Mouse (Mus musculus) kidney, postnatal 0 days (tissue): ENCODE results near the gene Mok. TPM values are rescaled to one million over a fixed set of nuclear protein-coding genes. Genes with fewer than 3 reads are reported as not detected.

Experiments
- ATAC-seq: fragments of 200-750 bp; cut with Nextera tagmentation; replicated peaks from 2 replicates; pipeline ENCODE4 v1.8.0; 2017; ENCODE audit warnings: low read depth, moderate number of reproducible peaks, moderate TSS enrichment, moderate library complexity; ENCODE audit not compliant: low FRiP score
- DNase-seq: peaks from one replicate; pipeline ENCODE4 v3.0.0-alpha.2; 2016; ENCODE audit warnings: low spot score
- H3K27ac ChIP-seq: fragments of 300-500 bp; sonication (generic); 2 replicates; pipeline ENCODE4 v1.5.1; 2014; ENCODE audit warnings: mild to moderate bottlenecking
- H3K27me3 ChIP-seq: fragments of 300-500 bp; sonication (generic); 2 replicates; pipeline ENCODE4 v1.6.1; 2014; ENCODE audit warnings: low read length, mixed read lengths; ENCODE audit not compliant: insufficient read depth
- H3K36me3 ChIP-seq: fragments of 300-500 bp; sonication (generic); 2 replicates; pipeline ENCODE4 v1.6.1; 2014; ENCODE audit warnings: low read length, mixed read lengths; ENCODE audit not compliant: insufficient read depth
- H3K4me1 ChIP-seq: fragments of 300-500 bp; sonication (generic); replicated peaks from 2 replicates; pipeline ENCODE4 v1.6.1; 2014; ENCODE audit warnings: antibody characterized with exemption, low read length, mixed read lengths; ENCODE audit not compliant: insufficient read depth
- H3K4me2 ChIP-seq: fragments of 300-500 bp; sonication (generic); 2 replicates; pipeline ENCODE4 v1.6.1; 2014; ENCODE audit warnings: mild to moderate bottlenecking, low read length, moderate library complexity, mixed read lengths
- H3K4me3 ChIP-seq: fragments of 300-500 bp; sonication (generic); replicated peaks from 2 replicates; pipeline ENCODE4 v1.5.1; 2014; ENCODE audit warnings: low read depth, low read length
- H3K9ac ChIP-seq: fragments of 300-500 bp; sonication (generic); 2 replicates; pipeline ENCODE4 v1.6.1; 2014; ENCODE audit warnings: low read depth, low read length
- H3K9me3 ChIP-seq: fragments of 300-500 bp; sonication (generic); replicated peaks from 2 replicates; pipeline ENCODE4 v1.6.1; 2016; ENCODE audit warnings: low read length, inconsistent platforms, mixed read lengths
- CTCF ChIP-seq: IDR thresholded peaks from 2 replicates; pipeline ENCODE4 v1.5.1; 2016; ENCODE audit warnings: antibody characterized with exemption, low read depth, mild to moderate bottlenecking, moderate library complexity
- WGBS: fragments of 180-500 bp; shearing (Covaris S2); extraction: QIAGEN DNeasy Blood & Tissue Kit; methylation state at CpG from one replicate; pipeline ENCODE4 v1.1.7; 2014; 5-methylcytosine and 5-hydroxymethylcytosine counted together
- polyA plus RNA-seq: library from polyadenylated mRNA; unstranded; fragments of >200 nt; fragmentation: Nextera tagmentation; extraction: Ambion mirVana; gene quantifications from 2 replicates; pipeline ENCODE4 v1.2.1, GENCODE M21; 2015

Mok gene
- polyA plus RNA-seq, 1 experiment from 2014 or later, result 9.6 TPM

DNA sequence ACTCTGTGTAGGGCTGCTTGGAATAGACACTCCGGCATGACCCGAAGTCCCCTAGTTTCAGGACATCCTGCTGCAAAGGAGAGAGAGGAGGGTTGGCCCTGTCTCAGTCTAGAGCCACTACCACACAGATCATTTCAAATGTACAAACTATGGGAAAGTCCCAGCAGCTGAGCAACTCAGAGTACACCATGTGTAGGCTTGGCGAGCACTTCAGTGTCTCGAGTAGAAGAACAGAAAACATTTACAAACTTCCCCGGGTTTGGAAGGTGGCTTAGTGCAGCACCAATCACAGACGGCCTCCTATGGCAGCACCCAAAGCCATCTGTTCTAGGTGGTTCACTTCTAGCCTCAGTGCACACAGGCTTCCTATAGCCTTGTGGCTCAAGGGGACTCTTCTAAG, 27.1 kb downstream of the Mok start:
- no peak overlapping the region for H3K4me2 ChIP-seq
- H3K4me3 ChIP-seq, result no peak overlapping the region
- no peaks in the 10 kb centered on the region for H3K27me3 ChIP-seq
- TF ChIP-seq CTCF, result no peak
- H3K27ac ChIP-seq, result no peak overlapping the region
- DNase-seq (no peak), ATAC-seq (no peak)
- 96% methylated on average over 6 of the region's 6 CpGs for WGBS
- H3K9me3 ChIP-seq, result no peaks in the 10 kb centered on the region
- H3K9ac ChIP-seq, result no peak overlapping the region
- H3K36me3 ChIP-seq, result peaks cover 6% of the 10 kb centered on the region; the same call in 1 of the 2 replicates
- no peaks in the 10 kb centered on the region for H3K4me1 ChIP-seq

DNA sequence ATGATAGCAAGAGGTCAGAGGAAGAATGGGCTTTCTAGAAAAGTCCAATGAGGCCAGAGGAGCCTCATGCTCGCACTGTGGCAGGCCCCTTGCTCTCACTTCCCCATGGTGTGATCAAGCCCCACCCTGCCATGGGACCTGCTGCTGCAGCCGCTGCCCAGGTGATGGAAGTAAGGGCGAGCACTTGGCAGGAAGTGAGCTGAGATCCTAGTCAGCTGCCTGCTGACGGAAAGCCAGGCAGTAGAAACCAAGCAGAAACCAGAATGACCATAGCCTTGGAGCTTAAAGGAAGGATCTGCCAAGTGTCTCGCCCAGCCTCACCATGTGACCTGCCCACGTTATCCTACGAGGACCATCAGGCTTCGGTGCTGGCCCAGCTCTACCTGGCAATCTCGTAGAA, 27.6 kb downstream of the Mok start:
- H3K36me3 ChIP-seq, result peaks cover 6% of the 10 kb centered on the region; the same call in 1 of the 2 replicates
- H3K27me3 ChIP-seq, result no peaks in the 10 kb centered on the region
- no peak overlapping the region for H3K27ac ChIP-seq
- H3K4me1 ChIP-seq, result no peaks in the 10 kb centered on the region
- no peak overlapping the region for H3K4me3 ChIP-seq
- ATAC-seq (no peak), DNase-seq (no peak)
- H3K9me3 ChIP-seq, result no peaks in the 10 kb centered on the region
- no peak overlapping the region for H3K4me2 ChIP-seq
- WGBS, result 87% methylated on average over 9 of the region's 9 CpGs
- H3K9ac ChIP-seq, result no peak overlapping the region
- TF ChIP-seq CTCF, result no peak

DNA sequence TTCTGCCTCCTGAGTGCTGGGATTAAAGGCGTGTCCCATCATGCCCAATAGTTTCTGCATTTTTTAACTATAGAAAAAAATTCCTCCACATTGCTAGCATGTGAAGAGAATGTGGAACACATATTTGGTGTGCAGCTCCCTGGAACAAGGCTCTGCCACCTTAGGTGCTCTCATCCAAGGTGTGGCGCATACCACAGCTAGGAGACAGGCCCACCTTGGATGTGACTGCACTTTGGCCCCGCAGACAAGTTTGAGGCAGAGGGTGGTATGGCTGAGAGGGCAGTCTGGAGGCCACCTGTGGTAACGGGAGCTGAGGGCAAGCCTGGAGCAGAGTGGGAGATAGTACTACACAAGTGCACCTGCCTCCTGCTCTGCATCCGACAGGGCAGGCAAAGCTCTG, 31.9 kb downstream of the Mok start:
- DNase-seq (peak; percentile 5), ATAC-seq (peak; percentile 53; the same call in 1 of the 2 replicates)
- H3K4me2 ChIP-seq, result no peak overlapping the region
- TF ChIP-seq CTCF, result no peak
- no peaks in the 10 kb centered on the region for H3K9me3 ChIP-seq
- no peaks in the 10 kb centered on the region for H3K4me1 ChIP-seq
- no peak overlapping the region for H3K9ac ChIP-seq
- WGBS, result 68% methylated on average over 5 of the region's 5 CpGs
- no peaks in the 10 kb centered on the region for H3K27me3 ChIP-seq
- H3K36me3 ChIP-seq, result peaks cover 9% of the 10 kb centered on the region; the same call in 1 of the 2 replicates
- no peak overlapping the region for H3K4me3 ChIP-seq
- no peak overlapping the region for H3K27ac ChIP-seq

DNA sequence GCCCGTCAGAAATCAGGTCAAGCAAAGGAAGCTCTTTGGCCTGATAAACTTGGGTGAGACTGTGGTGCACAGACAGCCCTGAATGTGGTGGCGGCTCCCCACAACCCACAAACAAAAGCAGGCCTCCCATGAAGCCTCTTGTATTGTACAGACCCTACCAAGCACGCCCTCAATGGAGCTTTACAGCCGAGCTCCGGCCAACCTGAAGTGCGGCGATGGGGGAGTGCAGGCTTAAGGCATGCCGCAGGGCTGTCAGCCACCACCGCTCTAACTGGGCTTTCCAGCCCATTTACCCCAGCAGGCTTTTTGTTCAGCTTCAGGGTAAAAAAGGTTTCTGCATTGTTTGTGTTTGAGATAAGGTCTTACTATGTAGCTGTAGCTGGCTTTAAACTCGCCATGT, 32.3 kb downstream of the Mok start:
- Histone ChIP-seq H3K36me3 (peaks cover 5% of the 10 kb centered on the region; the same call in 1 of the 2 replicates), H3K27me3 (no peaks in the 10 kb centered on the region), H3K4me2 (no peak overlapping the region), H3K9me3 (no peaks in the 10 kb centered on the region), H3K4me1 (no peaks in the 10 kb centered on the region), H3K9ac (no peak overlapping the region), H3K27ac (peak overlapping the region; percentile 44), H3K4me3 (no peak overlapping the region)
- WGBS, result 62% methylated on average over 10 of the region's 10 CpGs
- ATAC-seq, result no peak
- TF ChIP-seq CTCF, result no peak
- peak; percentile 9 for DNase-seq

DNA sequence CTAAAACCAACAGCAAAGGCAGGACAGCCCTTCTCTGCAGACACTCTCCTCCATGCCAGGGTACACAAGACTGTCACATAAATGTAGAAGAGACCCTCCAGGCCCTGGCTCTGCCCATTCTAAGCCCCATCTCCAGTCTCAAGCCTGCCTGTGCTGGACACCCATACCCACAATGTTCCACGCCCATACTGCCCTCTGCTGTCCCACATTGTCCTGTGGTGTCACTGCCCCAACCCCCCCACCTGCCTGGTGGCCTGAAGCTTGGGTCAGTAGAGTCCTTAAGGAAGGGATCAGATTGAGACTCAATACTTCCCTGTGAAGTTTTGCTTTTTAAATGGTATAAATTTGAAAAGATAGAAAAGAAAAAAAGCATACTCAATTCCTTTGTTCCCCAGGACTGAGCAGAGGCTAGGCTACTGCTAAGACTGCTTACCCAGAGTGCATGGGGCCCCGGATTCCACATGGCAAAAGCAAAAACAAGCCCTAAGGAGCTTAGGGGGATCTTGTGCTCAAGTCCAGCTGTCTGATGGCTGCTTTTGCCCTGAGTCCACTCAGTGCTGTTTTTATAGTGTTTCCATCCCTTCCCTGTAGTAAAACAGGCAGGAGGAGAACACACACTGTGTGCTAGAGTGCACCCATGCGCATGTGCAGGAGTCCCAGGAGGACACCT, 34.3 kb downstream of the Mok start:
- no peak overlapping the region for H3K9ac ChIP-seq
- H3K4me2 ChIP-seq, result no peak overlapping the region
- no peak overlapping the region for H3K27ac ChIP-seq
- H3K27me3 ChIP-seq, result no peaks in the 10 kb centered on the region
- no peak overlapping the region for H3K4me3 ChIP-seq
- 81% methylated on average over 3 of the region's 3 CpGs for WGBS
- no peaks in the 10 kb centered on the region for H3K9me3 ChIP-seq
- 0 out of 2 replicates have a peak, but pooled peaks cover 7% of the 10 kb centered on the region for H3K36me3 ChIP-seq
- peak; percentile 47 for TF ChIP-seq CTCF
- DNase-seq (peak; percentile 7), ATAC-seq (no peak)
- no peaks in the 10 kb centered on the region for H3K4me1 ChIP-seq

DNA sequence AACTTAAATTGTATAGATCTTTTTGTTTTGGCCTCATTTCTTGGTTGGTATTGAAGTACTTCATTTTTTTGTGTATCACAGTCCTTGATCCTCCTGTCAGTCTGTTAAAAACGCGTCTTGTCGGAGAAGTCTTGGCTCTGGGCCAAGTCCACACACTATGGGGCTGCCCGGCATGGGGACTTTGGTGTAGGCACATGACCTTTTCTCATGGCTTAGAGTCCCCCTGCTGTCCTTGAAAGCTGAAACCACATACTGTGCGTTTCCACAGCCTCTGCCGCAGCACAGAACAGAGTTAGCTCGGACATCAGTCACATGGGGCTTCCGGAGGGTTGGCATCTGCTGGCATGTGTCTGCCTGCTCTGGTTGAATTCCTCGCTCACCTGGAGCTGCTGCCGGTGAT, 36.5 kb downstream of the Mok start:
- no peak overlapping the region for H3K27ac ChIP-seq
- peak; percentile 17; the same call in 1 of the 2 replicates for TF ChIP-seq CTCF
- no peak overlapping the region for H3K4me3 ChIP-seq
- 38% methylated on average over 10 of the region's 10 CpGs for WGBS
- H3K9ac ChIP-seq, result no peak overlapping the region
- H3K27me3 ChIP-seq, result no peaks in the 10 kb centered on the region
- no peaks in the 10 kb centered on the region for H3K4me1 ChIP-seq
- 0 out of 2 replicates have a peak, but pooled peaks cover 7% of the 10 kb centered on the region for H3K36me3 ChIP-seq
- no peaks in the 10 kb centered on the region for H3K9me3 ChIP-seq
- ATAC-seq, result peak; percentile 60
- no peak overlapping the region for H3K4me2 ChIP-seq
- peak; percentile 49 for DNase-seq
